Mouse (Mus musculus) cortical plate, adult 2 months (tissue): Measurements from ENCODE around the gene Atp6v1f.

Experiments
- CTCF ChIP-seq: fragments of 200-500 bp; IDR thresholded peaks from 2 replicates; pipeline ENCODE4 v1.5.1; 2011; ENCODE audit warnings: mild to moderate bottlenecking, control low read depth, low read length; ENCODE audit not compliant: insufficient read depth; ENCODE audit errors: extremely low read depth
- POLR2A ChIP-seq: fragments of 200-500 bp; IDR thresholded peaks from 2 replicates; pipeline ENCODE4 v1.6.1; 2011; ENCODE audit warnings: mild to moderate bottlenecking, low read length, control low read depth; ENCODE audit not compliant: insufficient read depth; ENCODE audit errors: extremely low read depth

DNA sequence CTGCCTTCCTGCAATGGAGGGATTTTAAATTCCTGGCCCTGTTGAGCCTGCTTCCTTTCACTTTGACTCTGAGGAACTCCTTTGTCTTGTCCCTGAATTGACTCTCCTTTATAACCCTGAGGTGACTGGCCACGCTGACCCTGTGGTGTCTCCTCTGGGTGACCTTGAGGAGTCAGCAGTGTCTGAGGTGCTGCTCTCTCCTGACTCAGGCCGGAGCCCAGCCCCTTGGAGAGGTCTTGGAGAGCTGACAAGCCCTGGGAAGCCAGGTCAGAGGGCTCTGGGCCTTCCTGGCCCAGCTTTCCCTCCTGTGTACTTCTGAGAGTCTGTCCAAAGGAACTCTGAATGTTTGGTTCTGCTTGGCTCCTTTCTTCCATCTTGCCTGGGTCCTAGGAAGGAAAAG, 7.2 kb downstream of the Atp6v1f start:
- TF ChIP-seq POLR2A = no peak
- no peak for TF ChIP-seq CTCF
